Mouse (Mus musculus): ENCODE measurements at regions not wholly inside any gene's neighbourhood (a gene's known extent, or its start where the extent isn't known, plus 50 kb on each side); places are given as distances from the start of the nearest gene placed in this dataset.
"Not testable (repeated sequence)": the region's sequence is repeated elsewhere in the genome, so short reads cannot be mapped to it uniquely, and the experiment has no call there.

GRCm38 (mm10) chr4:89532462-89532861, 146.8 kb upstream of the Dmrta1 start:
- peak; percentile 19 for DNase-seq (ENCODE audit: extremely low read depth, low read depth, low spot score)
- Histone ChIP-seq H3K9ac (ENCODE audit: low read depth, low read length) (no peak overlapping the region), H3K36me3 (ENCODE audit: control insufficient read depth, insufficient read depth, low read length) (no peaks in the 10 kb centered on the region), H3K4me1 (ENCODE audit: control insufficient read depth, insufficient read depth, low read length) (no peaks in the 10 kb centered on the region), H3K27ac (replicated peaks; ENCODE audit: insufficient read depth, low read depth, low read length) (no peak overlapping the region), H3K27me3 (ENCODE audit: control insufficient read depth, insufficient read depth, low read length) (no peaks in the 10 kb centered on the region), H3K79me2 (ENCODE audit: control insufficient read depth, insufficient read depth, low read length) (no peaks in the 10 kb centered on the region), H3K4me3 (ENCODE audit: insufficient read depth, low read depth, low read length) (no peak overlapping the region)
- TF ChIP-seq CTCF (IDR thresholded peaks at IDR 0.05; ENCODE audit: low read depth, low read length) (peak; percentile 69), POLR2A (IDR thresholded peaks at IDR 0.05; ENCODE audit: extremely low read depth, insufficient read depth, low read length) (no peak)
- 13% methylated on average over 4 of the region's 4 CpGs for WGBS

- Histone ChIP-seq H3K9ac (ENCODE audit: low read depth, low read length) (no peak overlapping the region), H3K4me1 (ENCODE audit: control insufficient read depth, insufficient read depth, low read length) (no peaks in the 10 kb centered on the region), H3K4me3 (ENCODE audit: insufficient read depth, low read depth, low read length) (no peak overlapping the region), H3K79me2 (ENCODE audit: control insufficient read depth, insufficient read depth, low read length) (no peaks in the 10 kb centered on the region), H3K27me3 (ENCODE audit: control insufficient read depth, insufficient read depth, low read length) (no peaks in the 10 kb centered on the region), H3K36me3 (ENCODE audit: control insufficient read depth, insufficient read depth, low read length) (no peaks in the 10 kb centered on the region), H3K27ac (replicated peaks; ENCODE audit: insufficient read depth, low read depth, low read length) (no peak overlapping the region)
- no peak for TF ChIP-seq POLR2A (IDR thresholded peaks at IDR 0.05; ENCODE audit: extremely low read depth, insufficient read depth, low read length)
- TF ChIP-seq CTCF (IDR thresholded peaks at IDR 0.05; ENCODE audit: low read depth, low read length): no peak
- DNase-seq (ENCODE audit: extremely low read depth, low read depth, low spot score): no peak
- 80% methylated on average over 5 of the region's 5 CpGs for whole genome bisulfite sequencing
These were observed 149.0 kb upstream of the Dmrta1 start for GRCm38 (mm10) chr4:89530050-89530911.

GRCm38 (mm10) chr4:89527966-89528365, 151.3 kb upstream of the Dmrta1 start:
- WGBS: 64% methylated on average over 1 of the region's 1 CpGs
- H3K79me2 ChIP-seq (ENCODE audit: control insufficient read depth, insufficient read depth, low read length): no peaks in the 10 kb centered on the region
- no peak overlapping the region for H3K4me3 ChIP-seq (ENCODE audit: insufficient read depth, low read depth, low read length)

GRCm38 (mm10) chr4:89527326-89527725, 151.9 kb upstream of the Dmrta1 start:
- Histone ChIP-seq H3K36me3 (ENCODE audit: control insufficient read depth, insufficient read depth, low read length) (no peaks in the 10 kb centered on the region), H3K4me1 (ENCODE audit: control insufficient read depth, insufficient read depth, low read length) (no peaks in the 10 kb centered on the region), H3K9ac (ENCODE audit: low read depth, low read length) (no peak overlapping the region), H3K27ac (replicated peaks; ENCODE audit: insufficient read depth, low read depth, low read length) (no peak overlapping the region), H3K27me3 (ENCODE audit: control insufficient read depth, insufficient read depth, low read length) (no peaks in the 10 kb centered on the region), H3K79me2 (ENCODE audit: control insufficient read depth, insufficient read depth, low read length) (no peaks in the 10 kb centered on the region), H3K4me3 (ENCODE audit: insufficient read depth, low read depth, low read length) (no peak overlapping the region)
- TF ChIP-seq POLR2A (IDR thresholded peaks at IDR 0.05; ENCODE audit: extremely low read depth, insufficient read depth, low read length): no peak
- TF ChIP-seq CTCF (IDR thresholded peaks at IDR 0.05; ENCODE audit: low read depth, low read length): no peak
- 71% methylated on average over 7 of the region's 7 CpGs for WGBS
- no peak for DNase-seq (ENCODE audit: extremely low read depth, low read depth, low spot score)

More at GRCm38 (mm10) chr4:89527966-89528365, 151.3 kb upstream of the Dmrta1 start:
- Histone ChIP-seq H3K27me3 (ENCODE audit: control insufficient read depth, insufficient read depth, low read length) (no peaks in the 10 kb centered on the region), H3K9ac (ENCODE audit: low read depth, low read length) (no peak overlapping the region), H3K27ac (replicated peaks; ENCODE audit: insufficient read depth, low read depth, low read length) (no peak overlapping the region), H3K4me1 (ENCODE audit: control insufficient read depth, insufficient read depth, low read length) (no peaks in the 10 kb centered on the region), H3K36me3 (ENCODE audit: control insufficient read depth, insufficient read depth, low read length) (no peaks in the 10 kb centered on the region)
- DNase-seq (ENCODE audit: extremely low read depth, low read depth, low spot score): no peak
- TF ChIP-seq POLR2A (IDR thresholded peaks at IDR 0.05; ENCODE audit: extremely low read depth, insufficient read depth, low read length) (no peak), CTCF (IDR thresholded peaks at IDR 0.05; ENCODE audit: low read depth, low read length) (no peak)

GRCm38 (mm10) chr4:89525525-89525924, 153.7 kb upstream of the Dmrta1 start:
- not testable (repeated sequence) for H3K79me2 ChIP-seq (ENCODE audit: control insufficient read depth, insufficient read depth, low read length); H3K4me3 ChIP-seq (ENCODE audit: insufficient read depth, low read depth, low read length); H3K4me1 ChIP-seq (ENCODE audit: control insufficient read depth, insufficient read depth, low read length); H3K36me3 ChIP-seq (ENCODE audit: control insufficient read depth, insufficient read depth, low read length); H3K27ac ChIP-seq (replicated peaks; ENCODE audit: insufficient read depth, low read depth, low read length); H3K9ac ChIP-seq (ENCODE audit: low read depth, low read length); DNase-seq (ENCODE audit: extremely low read depth, low read depth, low spot score); H3K27me3 ChIP-seq (ENCODE audit: control insufficient read depth, insufficient read depth, low read length)
- 49% methylated on average over 4 of the region's 4 CpGs for WGBS

Measured in liver, adult 2 months (tissue).